Mouse (Mus musculus) cortical plate, adult 2 months (tissue): ENCODE measurements at regions not wholly inside any gene's neighbourhood (a gene's known extent, or its start where the extent isn't known, plus 50 kb on each side); places are given as distances from the start of the nearest gene placed in this dataset.

ENCODE experiments used
- H3K27ac ChIP-seq: fragments of 200-500 bp; 2 replicates; pipeline ENCODE4 v1.5.1; 2012; ENCODE audit warnings: low read length, control low read depth, inconsistent platforms; ENCODE audit not compliant: insufficient read depth
- H3K4me1 ChIP-seq: fragments of 200-500 bp; 2 replicates; pipeline ENCODE4 v1.6.1; 2011; ENCODE audit warnings: low read length; ENCODE audit not compliant: control insufficient read depth, insufficient read depth
- H3K4me3 ChIP-seq: fragments of 200-500 bp; 2 replicates; pipeline ENCODE4 v1.5.1; 2011; ENCODE audit warnings: mild to moderate bottlenecking, low read length, control low read depth; ENCODE audit not compliant: insufficient read depth
- CTCF ChIP-seq: fragments of 200-500 bp; IDR thresholded peaks from 2 replicates; pipeline ENCODE4 v1.5.1; 2011; ENCODE audit warnings: mild to moderate bottlenecking, control low read depth, low read length; ENCODE audit not compliant: insufficient read depth; ENCODE audit errors: extremely low read depth
- POLR2A ChIP-seq: fragments of 200-500 bp; IDR thresholded peaks from 2 replicates; pipeline ENCODE4 v1.6.1; 2011; ENCODE audit warnings: mild to moderate bottlenecking, low read length, control low read depth; ENCODE audit not compliant: insufficient read depth; ENCODE audit errors: extremely low read depth

GRCm38 (mm10) chr13:82187196-82187595 is 404.3 kb downstream of the Cetn3 start:
- Histone ChIP-seq H3K4me3 (no peak overlapping the region), H3K4me1 (no peaks in the 10 kb centered on the region), H3K27ac (no peak overlapping the region)
- no peak for TF ChIP-seq POLR2A

- H3K4me1 ChIP-seq, result no peaks in the 10 kb centered on the region
- H3K27ac ChIP-seq, result no peak overlapping the region
- no peak overlapping the region for H3K4me3 ChIP-seq
- TF ChIP-seq CTCF (no peak), POLR2A (no peak)
Measured at GRCm38 (mm10) chr13:82200739-82201138, 417.9 kb downstream of the Cetn3 start.

- no peak overlapping the region for H3K4me3 ChIP-seq
- H3K27ac ChIP-seq, result no peak overlapping the region
- TF ChIP-seq CTCF (no peak), POLR2A (no peak)
- H3K4me1 ChIP-seq, result no peaks in the 10 kb centered on the region
Measured at GRCm38 (mm10) chr13:82225430-82225829, 442.6 kb downstream of the Cetn3 start.

GRCm38 (mm10) chr13:82233901-82234300 is 451.0 kb downstream of the Cetn3 start:
- H3K27ac ChIP-seq, result no peak overlapping the region
- TF ChIP-seq POLR2A (no peak), CTCF (no peak)

GRCm38 (mm10) chr13:82246231-82246630 is 463.4 kb downstream of the Cetn3 start:
- Histone ChIP-seq H3K4me3 (no peak overlapping the region), H3K4me1 (no peaks in the 10 kb centered on the region), H3K27ac (no peak overlapping the region)
- TF ChIP-seq POLR2A, result no peak
- TF ChIP-seq CTCF, result no peak

More at GRCm38 (mm10) chr13:82233901-82234300, 451.0 kb downstream of the Cetn3 start:
- Histone ChIP-seq H3K4me1 (no peaks in the 10 kb centered on the region), H3K4me3 (no peak overlapping the region)

- TF ChIP-seq CTCF (no peak), POLR2A (no peak)
Measured at GRCm38 (mm10) chr13:82250361-82250760, 467.5 kb downstream of the Cetn3 start.

GRCm38 (mm10) chr13:82258491-82258935 is 475.6 kb downstream of the Cetn3 start:
- TF ChIP-seq POLR2A (no peak), CTCF (no peak)
- Histone ChIP-seq H3K4me1 (no peaks in the 10 kb centered on the region), H3K27ac (no peak overlapping the region), H3K4me3 (no peak overlapping the region)

More at GRCm38 (mm10) chr13:82250361-82250760, 467.5 kb downstream of the Cetn3 start:
- Histone ChIP-seq H3K4me1 (no peaks in the 10 kb centered on the region), H3K4me3 (no peak overlapping the region), H3K27ac (no peak overlapping the region)

GRCm38 (mm10) chr13:82264236-82264635 is 481.4 kb downstream of the Cetn3 start:
- TF ChIP-seq POLR2A (no peak), CTCF (no peak)
- Histone ChIP-seq H3K4me3 (no peak overlapping the region), H3K27ac (no peak overlapping the region), H3K4me1 (no peaks in the 10 kb centered on the region)

GRCm38 (mm10) chr13:82265170-82265569 is 482.3 kb downstream of the Cetn3 start:
- H3K27ac ChIP-seq, result no peak overlapping the region
- H3K4me3 ChIP-seq, result no peak overlapping the region
- no peaks in the 10 kb centered on the region for H3K4me1 ChIP-seq
- TF ChIP-seq CTCF (no peak), POLR2A (no peak)

- no peaks in the 10 kb centered on the region for H3K4me1 ChIP-seq
- H3K4me3 ChIP-seq, result no peak overlapping the region
- TF ChIP-seq CTCF, result no peak
- no peak for TF ChIP-seq POLR2A
- no peak overlapping the region for H3K27ac ChIP-seq
Measured at GRCm38 (mm10) chr13:82265736-82266135, 482.9 kb downstream of the Cetn3 start.
